Mouse (Mus musculus): ENCODE measurements around the gene Hmbs. TPM values are rescaled to one million over a fixed set of nuclear protein-coding genes. Genes with fewer than 3 reads are reported as not detected.
A peak's percentile ranks its signal among the peaks of the same experiment; 100 is the strongest.
"Not testable (repeated sequence)": the region's sequence is repeated elsewhere in the genome, so short reads cannot be mapped to it uniquely, and the experiment has no call there.

The Hmbs gene
- polyA plus RNA-seq (2016; fragmentation: Nextera tagmentation; extraction: Ambion mirVana) = 155 and 184 TPM in 2 replicates

DNA sequence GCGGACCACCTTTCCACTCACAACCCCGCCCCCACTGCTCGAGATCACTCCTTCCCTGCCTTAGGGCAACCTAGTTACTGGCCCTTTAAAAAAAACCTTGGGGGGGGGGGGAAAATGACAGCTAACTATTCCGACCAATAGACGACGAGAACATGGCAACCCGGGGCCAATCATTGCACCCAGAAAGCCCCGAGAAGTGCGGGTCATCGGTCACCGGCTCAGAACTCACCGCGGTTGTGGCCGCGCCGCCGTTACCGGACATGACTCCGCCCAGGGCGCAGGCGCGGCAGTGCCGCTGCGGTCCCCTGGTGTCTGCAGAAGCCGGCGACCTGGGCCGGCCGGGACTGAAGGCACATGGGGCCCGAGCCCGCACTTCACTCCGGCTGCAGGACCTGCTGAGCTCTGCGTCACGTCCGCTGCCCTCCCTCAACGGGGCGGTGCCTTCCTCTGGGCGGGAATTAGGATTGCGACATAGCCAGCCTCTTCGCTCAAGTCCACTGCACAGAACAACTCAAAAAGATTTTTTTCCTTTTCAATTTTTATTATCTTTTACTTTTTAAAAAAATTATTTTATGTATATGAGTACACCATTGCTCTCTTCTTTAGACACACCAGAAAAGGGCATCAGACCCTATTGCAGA, at the start of gene Hmbs:
Gene Hmbs, minus strand, starts transcription at position 448 of the 641 bp plus-strand sequence.
- Histone ChIP-seq H3K4me1 (replicated peaks) (peaks cover 24% of the 10 kb centered on the region), H3K27me3 (ENCODE audit: insufficient read depth, poor library complexity, severe bottlenecking) (no peaks in the 10 kb centered on the region), H3K27ac (peak within 1 kb of the TSS; percentile 98), H3K4me3 (peak within 1 kb of the TSS; percentile 78), H3K36me3 (peaks cover 69% of the 10 kb centered on the region), H3K9me3 (no peaks in the 10 kb centered on the region)
- DNase-seq (ENCODE audit: low spot score) = peak; percentile 94
- under 1% methylated on average over 39 of the region's 39 CpGs for WGBS

DNA sequence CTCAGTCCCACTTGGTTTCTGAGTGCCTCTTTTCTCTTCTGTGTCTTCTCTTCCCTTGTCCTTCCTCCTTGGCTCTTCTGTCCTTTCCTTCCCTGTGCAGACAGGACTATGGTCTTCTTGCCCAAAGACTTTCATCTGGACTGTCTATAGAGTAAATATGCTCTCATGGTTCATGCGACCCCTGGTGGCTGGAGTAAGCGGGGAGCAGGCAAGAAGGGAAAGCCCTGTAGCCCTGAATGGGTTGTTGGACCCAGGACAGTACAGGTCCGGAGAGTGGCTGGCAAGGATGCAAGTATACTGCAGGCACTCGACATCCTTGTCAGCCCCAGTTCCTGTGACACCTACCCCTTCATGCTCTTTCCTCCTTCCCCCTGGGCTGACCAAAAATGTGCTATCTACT, 47.4 kb upstream of the Hmbs start:
- H3K4me3 ChIP-seq = no peak overlapping the region
- peaks cover 5% of the 10 kb centered on the region; the same call in 1 of the 2 replicates for H3K4me1 ChIP-seq (replicated peaks)
- peaks cover 66% of the 10 kb centered on the region for H3K36me3 ChIP-seq
- H3K27me3 ChIP-seq (ENCODE audit: insufficient read depth, poor library complexity, severe bottlenecking) = no peaks in the 10 kb centered on the region
- no peak overlapping the region for H3K27ac ChIP-seq
- no peaks in the 10 kb centered on the region for H3K9me3 ChIP-seq
- peak; percentile 71 for DNase-seq (ENCODE audit: low spot score)
- WGBS = 45% methylated on average over 4 of the region's 4 CpGs

DNA sequence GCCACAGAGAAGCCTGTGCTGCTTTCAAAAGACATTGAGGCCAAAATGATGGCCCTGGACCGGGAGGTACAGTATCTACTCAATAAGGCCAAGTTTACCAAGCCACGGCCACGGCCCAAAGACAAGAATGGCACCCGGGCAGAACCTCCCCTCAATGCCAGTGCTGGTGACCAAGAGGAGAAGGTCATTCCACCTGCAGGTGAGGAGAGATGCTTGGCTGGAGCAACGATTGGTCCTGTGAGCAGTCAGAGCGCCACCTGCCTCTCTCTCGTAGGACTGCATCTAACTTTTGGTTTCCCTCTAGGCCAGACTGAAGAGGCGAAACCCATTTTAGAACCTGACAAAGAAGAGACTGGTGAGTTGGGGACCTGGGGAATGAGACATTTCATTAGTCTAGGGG, 45.2 kb upstream of the Hmbs start:
- Histone ChIP-seq H3K4me1 (replicated peaks) (no peaks in the 10 kb centered on the region), H3K9me3 (no peaks in the 10 kb centered on the region), H3K27me3 (ENCODE audit: insufficient read depth, poor library complexity, severe bottlenecking) (no peaks in the 10 kb centered on the region), H3K27ac (no peak overlapping the region), H3K36me3 (peaks cover 88% of the 10 kb centered on the region), H3K4me3 (no peak overlapping the region)
- peak; percentile 38 for DNase-seq (ENCODE audit: low spot score)
- 66% methylated on average over 8 of the region's 8 CpGs for WGBS

DNA sequence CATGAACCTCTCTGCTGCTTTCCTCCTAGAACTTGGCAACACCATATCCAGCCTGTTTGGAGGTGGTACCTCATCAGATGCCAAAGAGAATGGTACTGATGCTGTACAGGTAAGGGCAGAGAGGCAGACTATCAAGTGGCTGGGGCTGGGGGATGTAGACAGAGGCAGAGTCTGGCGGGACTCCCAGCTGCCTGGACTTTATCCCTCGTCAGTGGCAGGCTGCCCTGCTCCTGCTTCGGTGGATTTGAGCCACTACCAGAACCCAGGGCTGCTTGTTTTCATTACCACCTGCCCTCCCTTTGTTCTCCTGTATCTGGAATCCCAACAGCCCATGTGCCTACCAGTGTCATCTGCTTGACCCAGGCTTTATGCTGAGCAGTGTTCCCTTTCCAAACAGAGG, 43.2 kb upstream of the Hmbs start:
- Histone ChIP-seq H3K9me3 (no peaks in the 10 kb centered on the region), H3K4me3 (no peak overlapping the region), H3K36me3 (peaks cover 99% of the 10 kb centered on the region), H3K27ac (no peak overlapping the region), H3K4me1 (replicated peaks) (no peaks in the 10 kb centered on the region), H3K27me3 (ENCODE audit: insufficient read depth, poor library complexity, severe bottlenecking) (no peaks in the 10 kb centered on the region)
- DNase-seq (ENCODE audit: low spot score) = no peak
- WGBS = 87% methylated on average over 3 of the region's 3 CpGs

DNA sequence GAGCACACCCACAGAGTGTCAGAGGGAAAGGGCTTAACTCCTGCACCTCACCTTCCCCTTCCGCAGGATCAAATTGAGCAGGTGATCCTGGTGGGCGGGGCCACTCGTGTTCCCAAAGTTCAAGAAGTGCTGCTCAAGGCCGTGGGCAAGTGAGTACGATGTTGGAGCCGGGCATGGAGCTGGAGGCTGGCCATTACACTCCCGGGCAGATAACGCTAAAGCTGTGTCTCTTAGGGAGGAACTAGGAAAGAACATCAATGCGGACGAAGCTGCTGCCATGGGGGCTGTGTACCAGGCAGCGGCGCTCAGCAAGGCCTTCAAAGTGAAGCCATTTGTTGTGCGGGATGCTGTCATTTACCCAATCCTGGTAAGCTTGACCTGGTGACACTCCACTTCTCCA, 40.6 kb upstream of the Hmbs start:
- Histone ChIP-seq H3K9me3 (no peaks in the 10 kb centered on the region), H3K27me3 (ENCODE audit: insufficient read depth, poor library complexity, severe bottlenecking) (no peaks in the 10 kb centered on the region), H3K27ac (no peak overlapping the region), H3K4me3 (no peak overlapping the region), H3K4me1 (replicated peaks) (peaks cover 16% of the 10 kb centered on the region), H3K36me3 (peaks cover 93% of the 10 kb centered on the region)
- DNase-seq (ENCODE audit: low spot score) = no peak
- 92% methylated on average over 13 of the region's 13 CpGs for WGBS

DNA sequence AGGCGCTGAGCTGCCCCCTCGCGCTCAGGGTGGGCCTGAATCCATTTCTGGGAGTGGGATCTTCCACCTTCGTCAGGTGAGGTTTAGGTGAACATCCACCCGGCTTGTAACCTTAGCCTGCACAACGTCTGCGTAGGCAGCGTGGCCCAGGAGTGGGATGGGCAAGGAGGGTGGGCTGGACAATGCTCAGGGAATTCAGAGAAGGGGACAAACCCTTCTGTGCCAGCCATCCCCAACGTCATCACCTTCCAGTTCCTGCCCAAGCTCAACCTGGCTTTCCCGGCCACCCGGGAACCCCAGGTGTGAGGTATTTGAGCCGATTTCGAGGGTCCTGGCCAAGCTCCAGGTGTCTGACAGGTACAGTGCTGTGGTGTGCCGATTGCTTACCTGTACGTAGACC, 35.8 kb upstream of the Hmbs start:
- H3K36me3 ChIP-seq = peaks cover 45% of the 10 kb centered on the region
- no peaks in the 10 kb centered on the region for H3K9me3 ChIP-seq
- DNase-seq (ENCODE audit: low spot score) = no peak
- peak overlapping the region; percentile 95 for H3K27ac ChIP-seq
- H3K27me3 ChIP-seq (ENCODE audit: insufficient read depth, poor library complexity, severe bottlenecking) = no peaks in the 10 kb centered on the region
- WGBS = 10% methylated on average over 15 of the region's 15 CpGs
- H3K4me1 ChIP-seq (replicated peaks) = peaks cover 27% of the 10 kb centered on the region
- H3K4me3 ChIP-seq = peak overlapping the region; percentile 79

DNA sequence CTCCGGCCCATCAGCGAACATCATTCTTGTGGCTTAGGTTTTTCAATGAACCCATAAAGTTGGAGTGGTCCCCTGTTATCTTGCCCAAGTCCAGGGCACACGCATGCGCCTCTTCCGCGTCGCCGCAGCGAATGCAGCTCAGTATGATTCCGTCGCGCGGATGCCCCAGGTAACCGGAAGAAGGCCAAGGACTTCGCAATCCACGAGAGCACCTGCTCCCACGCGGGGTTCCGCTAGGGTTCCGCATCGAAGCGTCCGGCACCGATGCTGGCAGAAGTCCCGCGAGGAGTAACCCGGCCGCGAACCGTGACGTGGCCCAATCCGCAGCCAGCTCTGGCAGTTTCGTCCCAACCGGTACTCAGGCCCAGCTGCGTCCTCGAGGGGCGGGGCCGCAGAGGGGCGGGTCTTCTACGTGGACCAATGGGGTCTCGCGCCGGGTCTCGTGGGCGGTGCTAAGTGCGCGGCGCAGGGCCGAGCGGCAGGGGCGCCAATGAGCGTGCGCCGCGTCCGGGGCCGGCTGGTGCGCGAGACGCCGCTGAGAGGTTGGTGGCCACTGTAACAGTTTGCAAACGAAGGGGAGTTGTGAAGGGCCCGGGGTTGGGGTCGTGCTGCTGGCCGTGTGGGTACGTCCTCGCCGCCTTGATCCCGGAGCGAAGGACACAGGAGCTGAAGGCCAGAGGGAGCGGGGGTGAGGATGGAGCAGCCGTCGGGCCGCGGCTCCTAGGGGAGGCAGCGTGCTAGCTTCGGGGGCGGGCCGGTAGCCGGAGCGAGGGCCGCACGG, 35.2 kb upstream of the Hmbs start, which contains the start of gene Hyou1:
Gene Hyou1, plus strand, starts transcription at position 437 of the 781 bp plus-strand sequence.
- peaks cover 39% of the 10 kb centered on the region for H3K36me3 ChIP-seq
- WGBS = under 1% methylated on average over 83 of the region's 83 CpGs
- peak within 1 kb of the TSS; percentile 95 for H3K27ac ChIP-seq
- H3K4me3 ChIP-seq = peak within 1 kb of the TSS; percentile 79
- DNase-seq (ENCODE audit: low spot score) = peak; percentile 100
- H3K9me3 ChIP-seq = no peaks in the 10 kb centered on the region
- H3K4me1 ChIP-seq (replicated peaks) = peaks cover 27% of the 10 kb centered on the region
- no peaks in the 10 kb centered on the region for H3K27me3 ChIP-seq (ENCODE audit: insufficient read depth, poor library complexity, severe bottlenecking)

DNA sequence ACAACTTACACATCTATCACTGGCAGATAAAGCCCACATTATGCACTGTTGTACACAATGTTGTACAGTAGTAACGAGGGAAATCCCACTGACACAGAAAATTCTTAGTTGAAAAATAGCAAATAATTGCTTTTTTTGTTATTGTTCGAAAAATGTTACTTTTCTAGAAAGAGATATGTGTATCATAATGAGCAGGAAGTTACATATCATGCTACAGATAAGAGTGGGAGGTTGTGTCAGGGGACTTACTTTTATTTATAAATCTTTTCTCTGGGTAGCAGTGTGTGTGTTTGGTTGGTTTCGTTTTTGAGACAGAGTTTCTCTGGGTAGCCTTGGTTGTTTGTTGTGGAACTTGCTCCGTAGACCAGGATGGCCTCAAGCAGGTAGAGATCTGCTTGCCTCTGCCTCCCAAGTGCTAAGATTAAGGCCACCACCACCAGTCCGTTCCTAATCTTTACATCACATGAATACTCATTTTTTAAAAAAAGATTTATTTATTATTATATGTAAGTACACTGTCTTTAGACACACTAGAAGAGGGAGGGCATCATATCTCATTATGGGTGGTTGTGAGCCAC, 34.2 kb upstream of the Hmbs start:
- Histone ChIP-seq H3K4me3 (peak overlapping the region; percentile 79), H3K27me3 (ENCODE audit: insufficient read depth, poor library complexity, severe bottlenecking) (no peaks in the 10 kb centered on the region), H3K27ac (peak overlapping the region; percentile 95), H3K4me1 (replicated peaks) (peaks cover 27% of the 10 kb centered on the region), H3K9me3 (no peaks in the 10 kb centered on the region), H3K36me3 (peaks cover 29% of the 10 kb centered on the region)
- DNase-seq (ENCODE audit: low spot score) = no peak
- 90% methylated on average over 5 of the region's 5 CpGs for WGBS

DNA sequence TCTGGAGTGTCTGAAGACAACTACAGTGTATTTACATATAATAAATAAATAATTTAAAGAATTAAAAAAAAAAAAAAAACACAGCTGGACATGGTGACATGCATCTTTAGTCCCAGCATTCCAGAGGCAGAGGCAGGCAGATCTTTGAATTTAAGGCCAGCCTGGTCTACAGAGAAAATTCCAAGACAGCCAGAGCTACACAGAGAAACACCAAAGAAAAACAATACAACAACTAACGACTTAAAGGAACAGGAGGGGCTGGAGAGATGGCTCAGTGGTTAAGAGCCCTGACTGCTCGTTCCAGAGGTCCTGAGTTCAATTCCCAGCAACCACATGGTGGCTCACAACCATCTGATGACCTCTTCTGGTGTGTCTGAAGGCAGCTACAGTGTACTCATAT, 33.3 kb upstream of the Hmbs start:
- Histone ChIP-seq H3K36me3 (peaks cover 20% of the 10 kb centered on the region), H3K4me1 (replicated peaks) (peaks cover 27% of the 10 kb centered on the region)
- not testable (repeated sequence) for H3K27ac ChIP-seq; H3K4me3 ChIP-seq; H3K9me3 ChIP-seq; DNase-seq (ENCODE audit: low spot score); H3K27me3 ChIP-seq (ENCODE audit: insufficient read depth, poor library complexity, severe bottlenecking)
- 93% methylated on average over 2 of the region's 2 CpGs for WGBS

DNA sequence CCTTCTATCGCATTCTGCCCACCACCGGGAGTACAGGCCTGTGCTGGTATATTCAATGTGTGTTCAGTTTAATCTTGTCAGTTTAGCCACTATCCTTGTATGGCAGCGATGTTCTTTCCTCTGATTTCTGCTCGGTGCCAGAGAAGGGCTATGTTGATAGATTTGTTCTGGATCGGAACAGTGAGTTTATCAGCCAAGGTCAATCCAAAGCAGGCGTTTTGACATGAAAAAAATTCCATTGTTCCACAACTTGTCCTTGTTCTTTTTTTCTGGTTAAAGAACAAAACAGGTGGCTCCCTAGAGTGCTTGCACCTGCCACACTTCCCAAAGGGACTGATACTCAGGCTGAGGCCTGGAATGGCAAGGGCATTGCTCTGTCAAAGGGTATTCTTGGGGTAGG, 32.1 kb upstream of the Hmbs start:
- Histone ChIP-seq H3K4me1 (replicated peaks) (peaks cover 25% of the 10 kb centered on the region), H3K4me3 (no peak overlapping the region), H3K27me3 (ENCODE audit: insufficient read depth, poor library complexity, severe bottlenecking) (no peaks in the 10 kb centered on the region), H3K36me3 (peaks cover 8% of the 10 kb centered on the region), H3K27ac (no peak overlapping the region), H3K9me3 (no peaks in the 10 kb centered on the region)
- 89% methylated on average over 6 of the region's 6 CpGs for WGBS
- no peak for DNase-seq (ENCODE audit: low spot score)

DNA sequence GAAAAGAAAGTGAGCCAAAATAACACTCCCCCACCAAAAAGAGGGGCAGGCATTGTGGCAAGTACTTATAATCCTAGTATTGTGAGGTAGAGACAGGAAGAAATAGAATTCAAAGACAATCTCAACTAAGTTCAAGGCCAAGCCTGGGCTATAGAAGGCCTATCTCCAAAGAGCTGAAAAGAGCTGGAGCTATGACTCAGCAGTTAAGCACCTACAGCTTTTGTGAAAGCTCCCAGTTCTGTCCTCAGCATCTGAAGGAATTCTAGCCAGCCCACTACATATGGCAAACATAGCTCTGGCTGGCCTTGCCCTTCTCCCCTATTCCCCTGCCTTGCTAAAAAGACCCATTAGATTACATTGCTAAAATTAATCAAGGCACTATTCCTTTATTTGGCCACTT, 29.4 kb upstream of the Hmbs start:
- Histone ChIP-seq H3K36me3 (no peaks in the 10 kb centered on the region), H3K27me3 (ENCODE audit: insufficient read depth, poor library complexity, severe bottlenecking) (no peaks in the 10 kb centered on the region), H3K27ac (no peak overlapping the region), H3K4me3 (no peak overlapping the region), H3K4me1 (replicated peaks) (peaks cover 7% of the 10 kb centered on the region), H3K9me3 (no peaks in the 10 kb centered on the region)
- DNase-seq (ENCODE audit: low spot score) = no peak

DNA sequence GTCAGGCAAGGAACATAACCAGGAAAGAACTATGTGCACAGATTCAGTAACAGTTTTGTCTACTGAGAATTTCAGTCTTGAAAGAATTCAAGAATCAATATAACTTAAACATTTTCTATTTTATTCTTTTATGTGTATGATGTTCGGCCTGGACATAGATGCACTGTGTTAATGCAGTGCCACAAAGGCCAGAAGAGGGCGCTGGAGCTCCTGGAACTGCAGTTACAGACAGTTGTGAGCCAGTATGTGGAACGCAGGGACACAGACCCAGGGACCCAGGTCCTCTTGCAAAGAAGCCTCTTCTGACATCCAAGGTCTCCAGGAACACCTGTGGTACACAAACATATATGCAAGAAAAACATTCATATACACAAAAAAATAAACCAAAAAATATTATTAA, 20.5 kb upstream of the Hmbs start:
- H3K36me3 ChIP-seq = peaks cover 5% of the 10 kb centered on the region

DNA sequence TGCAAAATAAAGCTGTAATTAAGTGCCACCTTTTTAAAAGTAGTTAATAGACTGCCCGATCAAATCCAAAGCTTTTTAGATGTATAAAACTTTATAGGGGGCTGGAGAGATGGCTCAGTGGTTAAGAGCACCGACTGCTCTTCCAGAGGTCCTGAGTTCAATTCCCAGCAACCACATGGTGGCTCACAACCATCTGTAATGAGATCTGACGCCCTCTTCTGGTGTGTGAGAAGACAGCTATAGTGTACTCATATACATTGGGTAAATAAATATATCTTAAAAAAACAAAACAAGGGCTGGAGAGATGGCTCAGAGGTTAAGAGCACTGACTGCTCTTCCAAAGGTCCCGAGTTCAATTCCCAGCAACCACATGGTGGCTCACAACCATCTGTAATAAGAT, 17.9 kb upstream of the Hmbs start:
- WGBS = 39% methylated on average over 4 of the region's 4 CpGs

More for the DNA sequence above, 20.5 kb upstream of the Hmbs start:
- H3K27me3 ChIP-seq (ENCODE audit: insufficient read depth, poor library complexity, severe bottlenecking) = no peaks in the 10 kb centered on the region
- H3K4me3 ChIP-seq = no peak overlapping the region
- H3K27ac ChIP-seq = no peak overlapping the region
- H3K9me3 ChIP-seq = no peaks in the 10 kb centered on the region
- H3K4me1 ChIP-seq (replicated peaks) = peaks cover 8% of the 10 kb centered on the region
- 59% methylated on average over 3 of the region's 3 CpGs for WGBS
- no peak for DNase-seq (ENCODE audit: low spot score)

More for the DNA sequence above, 17.9 kb upstream of the Hmbs start:
- H3K9me3 ChIP-seq; H3K27me3 ChIP-seq (ENCODE audit: insufficient read depth, poor library complexity, severe bottlenecking); H3K4me1 ChIP-seq (replicated peaks); DNase-seq (ENCODE audit: low spot score): not testable (repeated sequence)
- Histone ChIP-seq H3K27ac (peak overlapping the region; percentile 91), H3K4me3 (peak overlapping the region; percentile 90), H3K36me3 (peaks cover 29% of the 10 kb centered on the region)
